Mouse (Mus musculus): ENCODE measurements around the gene Ube2a. TPM values are rescaled to one million over a fixed set of nuclear protein-coding genes. Genes with fewer than 3 reads are reported as not detected.

The Ube2a gene
- polyA plus RNA-seq, 1 experiment from 2014 or later, result 139 TPM

DNA sequence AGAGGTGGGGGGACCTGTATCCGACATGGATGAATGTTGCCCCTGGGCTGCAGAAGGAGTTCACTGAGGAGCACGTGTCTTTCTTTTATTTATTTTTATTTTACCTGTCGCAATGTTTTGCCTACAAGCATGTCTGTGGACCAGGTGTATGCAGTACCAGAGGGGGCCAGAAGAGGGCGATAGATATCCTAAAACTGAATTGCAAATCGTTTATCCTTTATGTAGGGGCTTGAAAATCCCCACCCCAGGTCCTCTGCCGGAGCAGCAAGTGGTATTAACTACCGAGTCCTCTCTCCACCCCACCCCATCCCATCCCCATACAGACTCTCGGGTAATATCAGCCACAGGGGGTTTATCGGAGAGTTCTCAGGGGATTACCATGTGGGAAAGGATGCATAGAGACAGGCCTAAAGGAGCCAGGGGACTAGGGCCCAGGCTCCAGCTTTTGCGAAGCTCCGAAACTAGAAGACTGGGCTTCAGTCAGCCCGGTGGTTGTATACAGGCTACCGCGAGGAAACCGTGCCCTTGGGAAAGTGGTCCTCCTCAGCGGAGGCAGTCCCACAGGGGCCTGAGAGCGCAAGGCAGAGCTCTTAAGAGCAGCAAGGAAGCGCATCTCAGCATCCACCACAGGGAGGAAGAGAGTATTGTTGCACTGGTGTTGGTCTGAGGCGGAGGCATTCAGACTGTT, 40.2 kb upstream of the Ube2a start:
- H3K27me3 ChIP-seq (ENCODE audit: control insufficient read depth, insufficient read depth, low read length), result no peaks in the 10 kb centered on the region
- H3K9me3 ChIP-seq (ENCODE audit: control insufficient read depth, low read length), result no peaks in the 10 kb centered on the region
- no peaks in the 10 kb centered on the region for H3K36me3 ChIP-seq (ENCODE audit: control insufficient read depth, insufficient read depth, low read length)
- 26% methylated on average over 19 of the region's 19 CpGs for WGBS
- H3K4me2 ChIP-seq (replicated peaks; ENCODE audit: low read depth), result peak overlapping the region; percentile 19; the same call in 1 of the 2 replicates
- no peak overlapping the region for H3K27ac ChIP-seq (replicated peaks)
- DNase-seq (ENCODE audit: low spot score), result peak; percentile 74
- TF ChIP-seq EP300 (optimal IDR thresholded peaks at IDR 0.05) (no peak), CTCF (IDR thresholded peaks at IDR 0.05; ENCODE audit: low read depth) (peak; percentile 78)
- 0 out of 2 replicates have a peak, but pooled peaks have one; percentile 19 for ATAC-seq (ENCODE audit: low FRiP score, low TSS enrichment)
- no peak overlapping the region for H3K4me3 ChIP-seq (ENCODE audit: low read depth, low read length)
- no peak overlapping the region for H3K9ac ChIP-seq (ENCODE audit: low read length)
- no peaks in the 10 kb centered on the region for H3K4me1 ChIP-seq (replicated peaks; ENCODE audit: control insufficient read depth, insufficient read depth)

DNA sequence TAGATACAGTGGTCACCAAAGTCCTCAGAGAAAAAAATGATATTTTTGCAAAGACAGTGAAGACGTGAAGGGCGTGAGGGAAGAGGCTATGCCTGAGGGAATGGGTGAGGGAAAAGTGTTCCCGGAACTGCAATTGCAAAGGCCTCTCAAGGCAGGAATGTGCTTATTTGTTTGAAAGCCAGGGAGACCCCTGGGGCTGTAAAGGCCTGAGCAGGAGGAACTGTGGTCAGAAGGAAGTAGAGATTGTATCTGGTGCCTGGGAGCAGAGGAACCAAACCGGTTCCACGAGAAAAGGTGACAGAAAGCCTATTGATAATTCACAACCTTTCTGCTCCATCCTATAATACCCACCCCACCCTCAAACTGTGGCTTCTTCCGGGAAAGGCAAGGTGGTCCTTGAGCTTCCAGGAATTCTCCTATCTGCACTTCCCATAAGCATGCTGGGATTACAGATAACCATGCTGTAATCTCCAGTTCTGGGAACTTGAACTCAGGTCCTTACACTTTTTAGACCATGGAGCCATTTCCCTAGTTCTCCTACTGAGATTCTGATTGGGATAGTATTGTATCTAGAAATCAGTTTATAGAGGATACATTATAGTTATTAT, 36.5 kb upstream of the Ube2a start:
- H3K4me2 ChIP-seq (replicated peaks; ENCODE audit: low read depth), result no peak overlapping the region
- no peak overlapping the region for H3K9ac ChIP-seq (ENCODE audit: low read length)
- H3K27me3 ChIP-seq (ENCODE audit: control insufficient read depth, insufficient read depth, low read length), result no peaks in the 10 kb centered on the region
- 43% methylated on average over 6 of the region's 6 CpGs for WGBS
- no peaks in the 10 kb centered on the region for H3K36me3 ChIP-seq (ENCODE audit: control insufficient read depth, insufficient read depth, low read length)
- TF ChIP-seq EP300 (optimal IDR thresholded peaks at IDR 0.05) (no peak), CTCF (IDR thresholded peaks at IDR 0.05; ENCODE audit: low read depth) (no peak)
- ATAC-seq (ENCODE audit: low FRiP score, low TSS enrichment), result no peak
- H3K4me1 ChIP-seq (replicated peaks; ENCODE audit: control insufficient read depth, insufficient read depth), result no peaks in the 10 kb centered on the region
- H3K27ac ChIP-seq (replicated peaks), result no peak overlapping the region
- no peak overlapping the region for H3K4me3 ChIP-seq (ENCODE audit: low read depth, low read length)
- H3K9me3 ChIP-seq (ENCODE audit: control insufficient read depth, low read length), result no peaks in the 10 kb centered on the region
- no peak for DNase-seq (ENCODE audit: low spot score)

DNA sequence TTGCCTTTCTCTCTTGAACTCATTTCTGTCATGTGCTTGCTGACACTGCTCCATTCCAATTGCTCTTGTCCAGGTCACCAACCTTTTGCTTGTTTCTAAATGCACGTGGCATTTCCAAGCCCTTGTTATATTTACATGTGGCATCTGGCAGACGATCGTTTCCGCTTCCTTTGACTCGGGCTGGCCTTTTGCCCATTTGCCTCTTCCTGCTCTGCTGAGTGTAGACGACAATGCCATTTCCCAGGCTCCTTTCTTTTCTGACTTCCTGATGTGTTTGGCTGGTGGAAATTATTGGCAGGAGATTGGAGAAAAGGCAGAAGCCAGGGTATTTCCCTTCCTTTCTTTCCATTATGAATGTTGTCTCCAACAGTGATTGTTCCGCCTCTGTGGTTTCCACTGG, 34.3 kb upstream of the Ube2a start:
- 67% methylated on average over 7 of the region's 7 CpGs for WGBS
- Histone ChIP-seq H3K27ac (replicated peaks) (no peak overlapping the region), H3K4me3 (ENCODE audit: low read depth, low read length) (no peak overlapping the region), H3K27me3 (ENCODE audit: control insufficient read depth, insufficient read depth, low read length) (no peaks in the 10 kb centered on the region), H3K4me2 (replicated peaks; ENCODE audit: low read depth) (no peak overlapping the region), H3K36me3 (ENCODE audit: control insufficient read depth, insufficient read depth, low read length) (no peaks in the 10 kb centered on the region), H3K9me3 (ENCODE audit: control insufficient read depth, low read length) (no peaks in the 10 kb centered on the region), H3K4me1 (replicated peaks; ENCODE audit: control insufficient read depth, insufficient read depth) (no peaks in the 10 kb centered on the region), H3K9ac (ENCODE audit: low read length) (no peak overlapping the region)
- DNase-seq (ENCODE audit: low spot score) (no peak), ATAC-seq (ENCODE audit: low FRiP score, low TSS enrichment) (no peak)
- no peak for TF ChIP-seq CTCF (IDR thresholded peaks at IDR 0.05; ENCODE audit: low read depth)
- no peak for TF ChIP-seq EP300 (optimal IDR thresholded peaks at IDR 0.05)

GRCm38 (mm10) chrX:36841698-36842097, 32.0 kb upstream of the Ube2a start:
- Histone ChIP-seq H3K36me3 (ENCODE audit: control insufficient read depth, insufficient read depth, low read length) (no peaks in the 10 kb centered on the region), H3K27ac (replicated peaks) (no peak overlapping the region), H3K27me3 (ENCODE audit: control insufficient read depth, insufficient read depth, low read length) (no peaks in the 10 kb centered on the region), H3K9ac (ENCODE audit: low read length) (no peak overlapping the region), H3K4me1 (replicated peaks; ENCODE audit: control insufficient read depth, insufficient read depth) (no peaks in the 10 kb centered on the region), H3K9me3 (ENCODE audit: control insufficient read depth, low read length) (no peaks in the 10 kb centered on the region), H3K4me2 (replicated peaks; ENCODE audit: low read depth) (no peak overlapping the region), H3K4me3 (ENCODE audit: low read depth, low read length) (no peak overlapping the region)
- TF ChIP-seq EP300 (optimal IDR thresholded peaks at IDR 0.05), result no peak
- TF ChIP-seq CTCF (IDR thresholded peaks at IDR 0.05; ENCODE audit: low read depth), result no peak
- no peak for ATAC-seq (ENCODE audit: low FRiP score, low TSS enrichment)
- 80% methylated on average over 6 of the region's 6 CpGs for WGBS
- DNase-seq (ENCODE audit: low spot score), result no peak

- Histone ChIP-seq H3K4me2 (replicated peaks; ENCODE audit: low read depth) (no peak overlapping the region), H3K36me3 (ENCODE audit: control insufficient read depth, insufficient read depth, low read length) (no peaks in the 10 kb centered on the region), H3K9me3 (ENCODE audit: control insufficient read depth, low read length) (no peaks in the 10 kb centered on the region), H3K9ac (ENCODE audit: low read length) (no peak overlapping the region), H3K27ac (replicated peaks) (no peak overlapping the region), H3K4me3 (ENCODE audit: low read depth, low read length) (no peak overlapping the region), H3K4me1 (replicated peaks; ENCODE audit: control insufficient read depth, insufficient read depth) (no peaks in the 10 kb centered on the region), H3K27me3 (ENCODE audit: control insufficient read depth, insufficient read depth, low read length) (no peaks in the 10 kb centered on the region)
- 68% methylated on average over 4 of the region's 4 CpGs for WGBS
- no peak for ATAC-seq (ENCODE audit: low FRiP score, low TSS enrichment)
- TF ChIP-seq CTCF (IDR thresholded peaks at IDR 0.05; ENCODE audit: low read depth) (no peak), EP300 (optimal IDR thresholded peaks at IDR 0.05) (no peak)
- DNase-seq (ENCODE audit: low spot score), result no peak
Observed at GRCm38 (mm10) chrX:36843346-36843990, 30.2 kb upstream of the Ube2a start.

- TF ChIP-seq EP300 (optimal IDR thresholded peaks at IDR 0.05), result no peak
- ATAC-seq (ENCODE audit: low FRiP score, low TSS enrichment), result no peak
- Histone ChIP-seq H3K4me2 (replicated peaks; ENCODE audit: low read depth) (no peak overlapping the region), H3K9ac (ENCODE audit: low read length) (no peak overlapping the region), H3K4me3 (ENCODE audit: low read depth, low read length) (no peak overlapping the region), H3K27ac (replicated peaks) (no peak overlapping the region), H3K36me3 (ENCODE audit: control insufficient read depth, insufficient read depth, low read length) (no peaks in the 10 kb centered on the region), H3K4me1 (replicated peaks; ENCODE audit: control insufficient read depth, insufficient read depth) (no peaks in the 10 kb centered on the region), H3K27me3 (ENCODE audit: control insufficient read depth, insufficient read depth, low read length) (no peaks in the 10 kb centered on the region), H3K9me3 (ENCODE audit: control insufficient read depth, low read length) (no peaks in the 10 kb centered on the region)
- 89% methylated on average over 1 of the region's 1 CpGs for WGBS
- DNase-seq (ENCODE audit: low spot score), result no peak
Observed at GRCm38 (mm10) chrX:36847152-36847551, 26.5 kb upstream of the Ube2a start.

Data from stomach, postnatal 0 days (tissue).